Mouse (Mus musculus): ENCODE measurements around the gene Btnl9. TPM values are rescaled to one million over a fixed set of nuclear protein-coding genes. Genes with fewer than 3 reads are reported as not detected.

Btnl9 gene
- polyA plus RNA-seq (2016; fragmentation: Nextera tagmentation; extraction: Ambion mirVana), result 0.11 and 0.23 TPM in 2 replicates

DNA sequence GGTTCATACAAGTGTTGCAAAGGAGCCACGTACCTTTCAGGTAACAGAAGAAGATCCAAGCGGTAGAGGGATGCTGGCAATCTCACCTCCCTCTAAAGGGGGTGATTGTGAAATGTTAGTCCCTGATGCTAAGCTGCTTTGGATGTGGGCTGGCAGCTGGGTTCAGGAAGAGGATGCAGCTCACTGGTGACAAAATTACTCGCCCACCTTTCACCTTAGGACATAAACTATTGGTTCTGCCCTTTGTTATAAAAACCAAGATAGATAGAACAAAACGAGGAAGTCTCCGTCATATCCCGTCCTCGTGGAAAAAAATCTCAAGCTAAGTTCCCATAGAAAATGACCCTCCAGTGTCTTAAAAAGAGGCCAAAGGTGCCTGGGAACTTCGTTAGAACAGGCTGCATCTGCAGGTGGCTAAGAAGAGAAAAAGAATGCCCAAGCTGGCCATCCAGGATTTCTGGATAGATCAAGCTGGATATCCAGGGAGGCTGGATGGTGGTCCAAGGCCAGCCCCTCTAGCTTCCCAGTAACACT, at the start of gene Btnl9:
Btnl9 (minus strand) TSS at position 205 of the 534 bp plus-strand sequence.
- 70% methylated on average over 8 of the region's 8 CpGs for WGBS
- H3K4me3 ChIP-seq, result no peak within 1 kb of the TSS
- no peak for DNase-seq (ENCODE audit: low spot score)
- no peaks in the 10 kb centered on the region for H3K36me3 ChIP-seq
- no peak within 1 kb of the TSS for H3K27ac ChIP-seq
- H3K4me1 ChIP-seq, result no peaks in the 10 kb centered on the region
- H3K27me3 ChIP-seq (ENCODE audit: insufficient read depth, poor library complexity, severe bottlenecking), result no peaks in the 10 kb centered on the region
- no peaks in the 10 kb centered on the region for H3K9me3 ChIP-seq

- Histone ChIP-seq H3K4me1 (no peaks in the 10 kb centered on the region), H3K4me3 (no peak overlapping the region), H3K27me3 (ENCODE audit: insufficient read depth, poor library complexity, severe bottlenecking) (no peaks in the 10 kb centered on the region), H3K36me3 (no peaks in the 10 kb centered on the region), H3K27ac (no peak overlapping the region), H3K9me3 (no peaks in the 10 kb centered on the region)
- no peak for DNase-seq (ENCODE audit: low spot score)
- 69% methylated on average over 3 of the region's 3 CpGs for WGBS
Observed at GRCm38 (mm10) chr11:49235459-49236207, 48.7 kb upstream of the Btnl9 start.

- Histone ChIP-seq H3K27me3 (ENCODE audit: insufficient read depth, poor library complexity, severe bottlenecking) (no peaks in the 10 kb centered on the region), H3K9me3 (no peaks in the 10 kb centered on the region), H3K27ac (no peak overlapping the region), H3K36me3 (no peaks in the 10 kb centered on the region), H3K4me1 (no peaks in the 10 kb centered on the region), H3K4me3 (no peak overlapping the region)
- WGBS, result 75% methylated on average over 3 of the region's 3 CpGs
- no peak for DNase-seq (ENCODE audit: low spot score)
Observed at GRCm38 (mm10) chr11:49232781-49233180, 45.8 kb upstream of the Btnl9 start.

- H3K4me1 ChIP-seq, result no peaks in the 10 kb centered on the region
- H3K27me3 ChIP-seq (ENCODE audit: insufficient read depth, poor library complexity, severe bottlenecking), result no peaks in the 10 kb centered on the region
- no peak overlapping the region for H3K27ac ChIP-seq
- WGBS, result 67% methylated on average over 1 of the region's 1 CpGs
- H3K4me3 ChIP-seq, result no peak overlapping the region
- DNase-seq (ENCODE audit: low spot score), result no peak
- no peaks in the 10 kb centered on the region for H3K36me3 ChIP-seq
- no peaks in the 10 kb centered on the region for H3K9me3 ChIP-seq
Observed at GRCm38 (mm10) chr11:49224455-49224854, 37.5 kb upstream of the Btnl9 start.

DNA sequence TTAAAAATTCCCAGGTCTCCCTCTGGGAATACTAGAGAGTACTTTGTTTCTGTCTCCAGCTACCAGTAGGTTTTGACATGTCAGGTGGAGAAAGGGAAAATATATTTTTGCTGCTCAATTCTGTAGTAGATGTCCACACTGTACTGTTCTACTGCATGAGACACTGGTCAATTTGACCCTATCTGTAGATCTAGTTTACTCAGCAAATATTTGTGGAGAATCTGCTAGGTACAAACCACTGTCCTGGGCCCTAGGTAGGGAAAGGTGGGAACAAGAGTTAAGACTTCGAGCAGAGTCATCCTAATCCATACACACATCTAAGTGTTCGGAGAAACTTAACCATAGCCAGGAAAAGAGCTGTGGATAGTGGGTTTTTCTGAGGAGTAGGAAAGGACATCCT, 32.3 kb upstream of the Btnl9 start:
- Histone ChIP-seq H3K4me3 (no peak overlapping the region), H3K4me1 (no peaks in the 10 kb centered on the region), H3K36me3 (peaks cover 35% of the 10 kb centered on the region), H3K27ac (no peak overlapping the region), H3K9me3 (no peaks in the 10 kb centered on the region), H3K27me3 (ENCODE audit: insufficient read depth, poor library complexity, severe bottlenecking) (no peaks in the 10 kb centered on the region)
- no peak for DNase-seq (ENCODE audit: low spot score)
- WGBS, result 90% methylated on average over 2 of the region's 2 CpGs

DNA sequence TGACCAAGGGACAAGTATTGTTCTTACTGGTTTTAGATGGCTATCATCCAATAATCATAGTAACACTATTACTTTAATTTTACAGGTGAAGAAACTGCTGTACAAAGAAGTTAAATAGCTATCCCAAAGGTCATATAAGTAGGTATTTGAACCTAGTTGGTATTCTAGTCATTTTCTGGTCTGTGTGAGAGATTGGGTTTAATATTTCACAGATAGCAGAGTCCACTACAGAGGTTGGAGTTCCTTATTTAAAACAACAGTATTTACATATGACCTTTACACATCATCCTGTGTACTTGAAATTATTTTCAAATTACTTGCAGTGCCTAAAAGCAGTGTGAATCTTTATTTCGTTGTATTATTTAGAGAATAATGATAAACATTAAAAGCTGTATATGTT, 26.5 kb upstream of the Btnl9 start:
- H3K27me3 ChIP-seq (ENCODE audit: insufficient read depth, poor library complexity, severe bottlenecking), result no peaks in the 10 kb centered on the region
- no peaks in the 10 kb centered on the region for H3K4me1 ChIP-seq
- H3K27ac ChIP-seq, result no peak overlapping the region
- 96% methylated on average over 1 of the region's 1 CpGs for WGBS
- peaks cover 51% of the 10 kb centered on the region for H3K36me3 ChIP-seq
- no peak overlapping the region for H3K4me3 ChIP-seq
- no peaks in the 10 kb centered on the region for H3K9me3 ChIP-seq
- DNase-seq (ENCODE audit: low spot score), result no peak

DNA sequence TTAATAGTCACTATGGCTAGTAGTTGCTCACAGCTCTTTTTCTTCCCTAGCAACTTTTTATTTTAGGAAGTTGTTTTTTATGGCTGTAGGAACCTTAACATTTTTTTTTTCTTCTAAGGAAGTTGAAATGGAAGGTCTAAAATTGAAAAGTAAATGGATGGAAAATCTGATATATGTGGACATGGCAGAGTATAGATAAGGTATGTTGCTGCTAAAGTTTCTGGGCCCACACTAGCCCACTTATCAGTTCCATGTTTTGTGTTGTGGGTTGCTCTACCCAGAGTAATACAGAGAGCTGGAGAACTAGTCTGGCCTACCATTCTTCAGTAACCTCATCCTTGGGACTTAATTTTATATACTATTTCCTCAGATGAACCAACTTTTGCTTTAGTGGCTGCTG, 25.6 kb upstream of the Btnl9 start:
- no peak overlapping the region for H3K27ac ChIP-seq
- H3K4me3 ChIP-seq, result no peak overlapping the region
- no peak for DNase-seq (ENCODE audit: low spot score)
- no peaks in the 10 kb centered on the region for H3K9me3 ChIP-seq
- H3K27me3 ChIP-seq (ENCODE audit: insufficient read depth, poor library complexity, severe bottlenecking), result no peaks in the 10 kb centered on the region
- H3K36me3 ChIP-seq, result peaks cover 52% of the 10 kb centered on the region
- no peaks in the 10 kb centered on the region for H3K4me1 ChIP-seq

GRCm38 (mm10) chr11:49207495-49207894, 20.5 kb upstream of the Btnl9 start:
- DNase-seq (ENCODE audit: low spot score), result no peak
- Histone ChIP-seq H3K27ac (no peak overlapping the region), H3K27me3 (ENCODE audit: insufficient read depth, poor library complexity, severe bottlenecking) (no peaks in the 10 kb centered on the region), H3K9me3 (no peaks in the 10 kb centered on the region), H3K4me1 (0 out of 2 replicates have a peak, but pooled peaks cover 11% of the 10 kb centered on the region), H3K4me3 (no peak overlapping the region), H3K36me3 (peaks cover 16% of the 10 kb centered on the region)
- 88% methylated on average over 1 of the region's 1 CpGs for WGBS

DNA sequence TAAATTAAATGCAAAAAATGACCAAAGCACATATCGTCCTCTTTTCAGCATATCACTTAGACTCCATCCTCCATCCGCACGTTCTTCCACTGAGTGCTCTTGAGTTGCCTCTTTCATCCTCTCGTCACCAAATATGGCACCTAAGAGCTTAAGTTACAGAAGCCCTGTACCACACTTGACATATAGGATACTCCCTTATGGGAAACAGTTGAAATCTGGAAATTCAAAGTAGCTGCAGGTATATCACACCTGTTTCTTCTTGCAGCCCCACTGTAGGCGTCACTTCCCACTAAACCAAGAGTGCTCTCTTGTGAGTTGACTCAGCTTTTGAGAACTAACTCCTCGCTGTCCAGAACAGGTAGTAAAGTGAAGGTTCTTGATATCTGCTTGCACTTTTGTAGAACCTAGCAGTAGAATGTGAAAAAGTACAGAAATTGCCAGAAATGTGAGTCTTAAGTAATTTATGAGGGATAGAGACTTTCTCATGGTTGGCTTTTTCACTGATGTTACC, 18.2 kb upstream of the Btnl9 start:
- Histone ChIP-seq H3K4me3 (peak overlapping the region; percentile 86), H3K36me3 (peaks cover 16% of the 10 kb centered on the region), H3K27me3 (ENCODE audit: insufficient read depth, poor library complexity, severe bottlenecking) (no peaks in the 10 kb centered on the region), H3K4me1 (peaks cover 17% of the 10 kb centered on the region), H3K27ac (no peak overlapping the region; the same call in 1 of the 2 replicates), H3K9me3 (no peaks in the 10 kb centered on the region)
- 72% methylated on average over 6 of the region's 6 CpGs for WGBS
- no peak for DNase-seq (ENCODE audit: low spot score)

DNA sequence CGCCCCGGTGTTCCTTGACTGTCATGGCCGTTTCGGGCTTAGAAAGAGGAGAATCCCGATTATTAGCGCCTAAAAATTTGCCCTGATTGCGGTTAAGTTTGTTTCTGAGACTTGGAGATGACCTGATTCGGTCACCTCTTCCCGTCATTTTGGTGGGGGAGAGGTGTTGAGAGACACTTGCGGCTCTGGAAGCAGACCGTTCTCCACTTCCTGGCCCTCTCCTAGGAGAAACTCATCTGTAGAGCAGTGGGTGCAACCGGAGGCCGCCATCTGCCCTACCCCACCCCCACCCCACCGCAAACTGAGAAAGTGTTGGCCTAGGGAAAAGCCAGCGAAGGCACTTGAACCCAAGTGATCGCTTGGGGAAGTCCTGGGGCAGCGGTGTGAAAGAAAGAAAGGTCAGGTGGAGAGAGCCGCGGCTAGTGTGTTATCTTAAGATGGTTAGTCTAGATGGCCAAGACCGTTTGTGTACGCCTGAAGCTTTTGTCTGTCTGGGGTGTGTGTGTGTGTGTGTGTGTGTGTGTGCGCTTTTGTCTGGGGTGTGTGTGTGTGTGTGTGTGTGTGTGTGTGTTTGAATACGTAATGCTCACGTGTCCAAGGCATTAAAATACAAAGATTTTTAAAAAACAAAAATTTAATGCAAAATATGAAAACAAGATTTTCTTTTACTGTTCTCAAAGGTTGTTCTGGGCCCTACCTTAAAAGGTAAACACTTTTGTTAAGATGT, 17.0 kb upstream of the Btnl9 start:
- H3K4me1 ChIP-seq, result peaks cover 17% of the 10 kb centered on the region
- WGBS, result under 1% methylated on average over 24 of the region's 24 CpGs
- H3K27ac ChIP-seq, result peak overlapping the region; percentile 100
- peak overlapping the region; percentile 86 for H3K4me3 ChIP-seq
- H3K27me3 ChIP-seq (ENCODE audit: insufficient read depth, poor library complexity, severe bottlenecking), result no peaks in the 10 kb centered on the region
- H3K36me3 ChIP-seq, result peaks cover 16% of the 10 kb centered on the region
- H3K9me3 ChIP-seq, result no peaks in the 10 kb centered on the region
- peak; percentile 89 for DNase-seq (ENCODE audit: low spot score)

GRCm38 (mm10) chr11:49203129-49203768, 16.3 kb upstream of the Btnl9 start, which contains the start of gene Zfp62:
Zfp62 (plus strand) TSS chr11:49203292.
- under 1% methylated on average over 34 of the region's 47 CpGs for WGBS
- peak; percentile 97 for DNase-seq (ENCODE audit: low spot score)
- H3K4me3 ChIP-seq, result peak within 1 kb of the TSS; percentile 86

DNA sequence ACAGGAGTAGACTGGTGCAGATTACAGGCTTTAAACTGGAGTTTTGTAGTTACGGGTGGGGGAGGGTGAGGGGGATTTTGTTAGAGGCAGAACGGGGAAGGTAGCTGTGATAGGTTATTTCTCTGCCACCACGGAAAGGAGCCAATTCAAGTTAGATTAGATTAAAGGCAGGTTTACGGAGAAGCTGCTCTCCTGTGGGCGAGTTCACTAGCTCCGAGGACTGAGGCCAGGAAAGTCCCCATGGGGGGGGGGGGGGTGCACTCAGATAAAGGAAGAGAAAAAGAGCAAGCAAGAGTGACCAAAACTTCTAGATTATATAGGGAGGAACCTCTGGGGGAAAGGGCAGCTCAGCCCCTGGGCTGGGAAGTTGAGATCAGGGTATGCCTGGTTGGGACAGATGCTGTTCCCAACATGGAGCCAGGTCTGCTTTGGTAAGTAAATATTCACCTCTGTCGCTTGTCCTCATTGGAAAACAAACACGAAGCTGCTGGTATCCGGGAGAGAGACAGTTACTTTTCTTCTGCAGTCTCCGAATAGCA, 15.6 kb upstream of the Btnl9 start:
- Histone ChIP-seq H3K4me1 (peaks cover 17% of the 10 kb centered on the region), H3K27me3 (ENCODE audit: insufficient read depth, poor library complexity, severe bottlenecking) (no peaks in the 10 kb centered on the region), H3K36me3 (peaks cover 14% of the 10 kb centered on the region), H3K27ac (peak overlapping the region; percentile 100), H3K4me3 (peak overlapping the region; percentile 86), H3K9me3 (no peaks in the 10 kb centered on the region)
- DNase-seq (ENCODE audit: low spot score), result peak; percentile 73
- 3% methylated on average over 10 of the region's 10 CpGs for WGBS

More at GRCm38 (mm10) chr11:49203129-49203768, 16.3 kb upstream of the Btnl9 start, which contains the start of gene Zfp62:
- peaks cover 17% of the 10 kb centered on the region for H3K4me1 ChIP-seq
- no peaks in the 10 kb centered on the region for H3K27me3 ChIP-seq (ENCODE audit: insufficient read depth, poor library complexity, severe bottlenecking)
- peaks cover 16% of the 10 kb centered on the region for H3K36me3 ChIP-seq
- H3K27ac ChIP-seq, result peak within 1 kb of the TSS; percentile 100
- H3K9me3 ChIP-seq, result no peaks in the 10 kb centered on the region

All from heart, embryonic 10.5 days (tissue).